Mouse (Mus musculus) heart, postnatal 25 days (tissue): ENCODE results near the gene Sh3pxd2a. TPM values are rescaled to one million over a fixed set of nuclear protein-coding genes. Genes with fewer than 3 reads are reported as not detected.
A peak's percentile ranks its signal among the peaks of the same experiment; 100 is the strongest.

Source experiments
- DNase-seq: peaks from one replicate; pipeline ENCODE4 v3.0.0; 2022; ENCODE audit warnings: low spot score
- intact Hi-C: fragments of 180-260 bp; cut with DNase I; formaldehyde crosslinking; loops from one replicate; pipeline ENCODE4 v1.15.1; 2025
- total RNA-seq, 2 experiments: library from RNA; stranded (reverse); gene quantifications; 2 replicates each; pipeline ENCODE4 v1.2.3; 2021

Gene Sh3pxd2a
- total RNA-seq, 2 experiments from 2014 or later = 63.5 to 63.6 TPM

- intact Hi-C loops = loop anchor here (2.0 kb wide), 1 partner anchor 18 kb away; no protein-coding TSS in a partner anchor
- DNase-seq = no peak
Observed at GRCm38 (mm10) chr19:47420539-47420938, 43.7 kb downstream of the Sh3pxd2a start.

GRCm38 (mm10) chr19:47419208-47419607, 45.0 kb downstream of the Sh3pxd2a start:
- intact Hi-C loops = no loop called here
- no peak for DNase-seq

GRCm38 (mm10) chr19:47416161-47416560, 48.0 kb downstream of the Sh3pxd2a start:
- DNase-seq = no peak
- intact Hi-C loops = no loop called here

- no peak for DNase-seq
- intact Hi-C loops = no loop called here
Observed at GRCm38 (mm10) chr19:47414142-47414905, 49.9 kb downstream of the Sh3pxd2a start.

GRCm38 (mm10) chr19:47413458-47414005, 50.7 kb downstream of the Sh3pxd2a start:
- intact Hi-C loops = no loop called here
- no peak for DNase-seq

- intact Hi-C loops = no loop called here
Observed at GRCm38 (mm10) chr19:47412566-47413248, 51.5 kb downstream of the Sh3pxd2a start.

GRCm38 (mm10) chr19:47410301-47410700, 53.9 kb downstream of the Sh3pxd2a start:
- intact Hi-C loops = no loop called here
- no peak for DNase-seq

More at GRCm38 (mm10) chr19:47412566-47413248, 51.5 kb downstream of the Sh3pxd2a start:
- DNase-seq = no peak

- intact Hi-C loops = no loop called here
- no peak for DNase-seq
Observed at GRCm38 (mm10) chr19:47409142-47409541, 55.1 kb downstream of the Sh3pxd2a start.

GRCm38 (mm10) chr19:47408656-47409055, 55.5 kb downstream of the Sh3pxd2a start:
- no peak for DNase-seq
- intact Hi-C loops = no loop called here

- DNase-seq = no peak
- intact Hi-C loops = no loop called here
Observed at GRCm38 (mm10) chr19:47407332-47407731, 56.9 kb downstream of the Sh3pxd2a start.

GRCm38 (mm10) chr19:47406524-47406923, 57.7 kb downstream of the Sh3pxd2a start:
- intact Hi-C loops = no loop called here
- no peak for DNase-seq

- intact Hi-C loops = no loop called here
- DNase-seq = no peak
Observed at GRCm38 (mm10) chr19:47405548-47405947, 58.7 kb downstream of the Sh3pxd2a start.

GRCm38 (mm10) chr19:47403391-47404379, 60.5 kb downstream of the Sh3pxd2a start:
- intact Hi-C loops = loop anchor here (2.0 kb wide), 2 partner anchors 15 to 17 kb away; no protein-coding TSS in a partner anchor

GRCm38 (mm10) chr19:47402976-47403375, 61.2 kb downstream of the Sh3pxd2a start:
- intact Hi-C loops = loop anchor here (2.0 kb wide), 2 partner anchors 14 to 18 kb away; no protein-coding TSS in a partner anchor

More at GRCm38 (mm10) chr19:47403391-47404379, 60.5 kb downstream of the Sh3pxd2a start:
- DNase-seq = no peak

GRCm38 (mm10) chr19:47402544-47402943, 61.7 kb downstream of the Sh3pxd2a start:
- no peak for DNase-seq
- intact Hi-C loops = loop anchor here (2.0 kb wide), 2 partner anchors 14 to 18 kb away; no protein-coding TSS in a partner anchor

More at GRCm38 (mm10) chr19:47402976-47403375, 61.2 kb downstream of the Sh3pxd2a start:
- peak; percentile 55 for DNase-seq

- intact Hi-C loops = no loop called here
- no peak for DNase-seq
Observed at GRCm38 (mm10) chr19:47399709-47400108, 64.5 kb downstream of the Sh3pxd2a start.

GRCm38 (mm10) chr19:47399029-47399428, 65.2 kb downstream of the Sh3pxd2a start:
- intact Hi-C loops = no loop called here
- no peak for DNase-seq

- no peak for DNase-seq
- intact Hi-C loops = no loop called here
Observed at GRCm38 (mm10) chr19:47397882-47398671, 66.1 kb downstream of the Sh3pxd2a start.

- DNase-seq = no peak
- intact Hi-C loops = no loop called here
Observed at GRCm38 (mm10) chr19:47395338-47395737, 68.9 kb downstream of the Sh3pxd2a start.
